Mouse (Mus musculus): Measurements from ENCODE around the gene Piga.

Gene Piga

GRCm38 (mm10) chrX:164436709-164437108 is 17.1 kb downstream of the Piga start, which contains the start of gene Asb11:
Gene Asb11 (plus strand): TSS chrX:164436994.
- no peak for DNase-seq

GRCm38 (mm10) chrX:164439462-164439861 is 19.9 kb downstream of the Piga start:
- peak; percentile 57 for DNase-seq

GRCm38 (mm10) chrX:164440140-164440539 is 20.6 kb downstream of the Piga start:
- peak; percentile 95 for DNase-seq

GRCm38 (mm10) chrX:164440703-164441102 is 21.1 kb downstream of the Piga start:
- peak; percentile 56 for DNase-seq

- no peak for DNase-seq
These were observed 21.7 kb downstream of the Piga start for GRCm38 (mm10) chrX:164441306-164441705.

- no peak for DNase-seq
These were observed 26.0 kb downstream of the Piga start for GRCm38 (mm10) chrX:164445601-164446000.

GRCm38 (mm10) chrX:164446106-164446551 is 26.5 kb downstream of the Piga start:
- DNase-seq = no peak

GRCm38 (mm10) chrX:164446835-164447681 is 27.5 kb downstream of the Piga start:
- DNase-seq = no peak

GRCm38 (mm10) chrX:164447682-164448071 is 28.1 kb downstream of the Piga start:
- no peak for DNase-seq

- DNase-seq = peak; percentile 77
These were observed 29.6 kb downstream of the Piga start for GRCm38 (mm10) chrX:164449201-164449600.

GRCm38 (mm10) chrX:164459205-164459878 is 39.8 kb downstream of the Piga start:
- DNase-seq = peak; percentile 24

Measured in kidney, adult 9 months (tissue).